In genomic region chr14:120274746-120275145, GRCm38 (mm10) we compare ENCODE assay signal across 8 mouse cellular contexts. TPM values are rescaled to one million over a fixed set of nuclear protein-coding genes. Genes with fewer than 3 reads are reported as not detected.
A peak's percentile ranks its signal among the peaks of the same experiment; 100 is the strongest.
DNase-seq lines count a peak whose midpoint lies in the region; ATAC-seq and TF ChIP-seq lines count a peak whose summit lies in the region.

No protein-coding gene starts in this region.

- intact Hi-C loops in heart, postnatal 10 days (cut with DNase I): loop anchor here (2.0 to 5.0 kb wide), 4 partner anchors 63 to 203 kb away; partner anchors contain the start of gene Rap2a
- intact Hi-C loops in left cerebral cortex, postnatal 14 days (cut with DNase I): loop anchor here (5.0 kb wide), 2 partner anchors 123 to 137 kb away; no protein-coding TSS in a partner anchor

- no peak for ATAC-seq in heart, embryonic 11.5 days (replicated peaks; ENCODE audit: insufficient number of reproducible peaks, low FRiP score, low TSS enrichment)
- no peak for ATAC-seq in heart, postnatal 0 days (ENCODE audit: insufficient read depth, low read depth)
- ATAC-seq in cerebellum, adult (ENCODE audit: insufficient number of reproducible peaks, low FRiP score, low TSS enrichment): no peak

- TF ChIP-seq CTCF in MEL (IDR thresholded peaks at IDR 0.05 in 2 of 3, conservative IDR thresholded peaks at IDR 0.05 in 1 of 3; ENCODE audit: control insufficient read depth in 1 of 3, insufficient read depth in 1 of 3, low read depth in 2 of 3, low read length in 3 of 3, poor library complexity in 1 of 3, severe bottlenecking in 1 of 3): no peak
- TF ChIP-seq CTCF in heart, postnatal 0 days (IDR thresholded peaks at IDR 0.05; ENCODE audit: low read depth): no peak

- H3K79me2 ChIP-seq in MEL (ENCODE audit: control insufficient read depth, insufficient read depth, low read length, poor library complexity) (peaks cover 16% of the 10 kb centered on the region), macrophage (ENCODE audit: inconsistent target) (peaks cover 35% of the 10 kb centered on the region)

- H3K27ac ChIP-seq in heart, embryonic 11.5 days (ENCODE audit: low read depth, low read length): peak overlapping the region; percentile 96; the same call in 1 of the 2 replicates
- H3K27ac ChIP-seq in MEL (ENCODE audit: control insufficient read depth, low read depth, low read length) (no peak overlapping the region), macrophage (peak overlapping the region; percentile 96)
- peak overlapping the region; percentile 94; the same call in 1 of the 2 replicates for H3K27ac ChIP-seq in heart, postnatal 0 days (ENCODE audit: low read depth)

- H3K4me1 ChIP-seq in heart, embryonic 11.5 days (ENCODE audit: control insufficient read depth, insufficient read depth, low read length): peaks cover 36% of the 10 kb centered on the region
- H3K4me1 ChIP-seq in MEL (ENCODE audit: control insufficient read depth in 1 of 2, insufficient read depth in 2 of 2, low read length in 2 of 2): peaks cover 7 to 12% of the 10 kb centered on the region in 2 experiments
- peaks cover 26% of the 10 kb centered on the region for H3K4me1 ChIP-seq in heart, postnatal 0 days (ENCODE audit: control insufficient read depth, insufficient read depth)

- H3K4me3 ChIP-seq in heart, embryonic 11.5 days (ENCODE audit: low read depth, low read length): peak overlapping the region; percentile 72
- H3K4me3 ChIP-seq in MEL (ENCODE audit: control insufficient read depth in 1 of 2, insufficient read depth in 1 of 2, low read depth in 2 of 2, low read length in 2 of 2) (peak overlapping the region; percentile 55 to 71), macrophage (ENCODE audit: inconsistent target) (no peak overlapping the region; the same call in 1 of the 2 replicates)
- H3K4me3 ChIP-seq in heart, postnatal 0 days (ENCODE audit: low read depth, low read length): peak overlapping the region; percentile 78

- no peak for TF ChIP-seq RAD21 in MEL (IDR thresholded peaks at IDR 0.05; ENCODE audit: low read depth, low read length)

- peak overlapping the region; percentile 81 for H3K4me2 ChIP-seq in heart, embryonic 11.5 days
- H3K4me2 ChIP-seq in heart, postnatal 0 days (ENCODE audit: low read depth, low read length): peak overlapping the region; percentile 95

- H3K9ac ChIP-seq in heart, embryonic 11.5 days (ENCODE audit: low read depth, low read length): 0 out of 2 replicates have a peak overlapping the region, but pooled peaks have one; percentile 91
- H3K9ac ChIP-seq in MEL (ENCODE audit: control insufficient read depth, low read depth, low read length, poor library complexity, severe bottlenecking): peak overlapping the region; percentile 51; the same call in 1 of the 2 replicates
- no peak overlapping the region for H3K9ac ChIP-seq in heart, postnatal 0 days (replicated peaks; ENCODE audit: low read depth, low read length)

- TF ChIP-seq POLR2A in MEL (IDR thresholded peaks at IDR 0.05; ENCODE audit: control insufficient read depth in 1 of 2, insufficient read depth in 1 of 2, low read depth in 1 of 2, low read length in 2 of 2, poor library complexity in 1 of 2): no peak

- no peak for DNase-seq in heart, postnatal 10 days
- DNase-seq in MEL (ENCODE audit: low read depth, low spot score): no peak
- no peak for DNase-seq in heart, postnatal 0 days (ENCODE audit: low spot score)
- no peak for DNase-seq in thymus, postnatal 36 days
- no peak for DNase-seq in left cerebral cortex, postnatal 14 days (ENCODE audit: low spot score in 2 of 2)

- no peak for TF ChIP-seq EP300 in MEL (IDR thresholded peaks at IDR 0.05; ENCODE audit: low read depth in 1 of 2, low read length in 2 of 2)
- TF ChIP-seq EP300 in heart, postnatal 0 days (IDR thresholded peaks at IDR 0.05; ENCODE audit: low read depth): no peak

- no peaks in the 10 kb centered on the region for H3K36me3 ChIP-seq in heart, embryonic 11.5 days (ENCODE audit: control insufficient read depth, insufficient read depth, low read length)
- H3K36me3 ChIP-seq in MEL (ENCODE audit: control insufficient read depth in 1 of 2, insufficient read depth in 2 of 2, low read length in 2 of 2) (peaks cover 0 to 7% of the 10 kb centered on the region in 2 experiments; a peak in 2 of 4 replicates), macrophage (ENCODE audit: inconsistent target) (no peaks in the 10 kb centered on the region)
- no peaks in the 10 kb centered on the region for H3K36me3 ChIP-seq in heart, postnatal 0 days (replicated peaks; ENCODE audit: control insufficient read depth, insufficient read depth, low read length)

- 48% methylated on average over 5 of the region's 5 CpGs for WGBS in heart, embryonic 11.5 days (ENCODE audit: insufficient replicate concordance)
- 44% methylated on average over 5 of the region's 5 CpGs for WGBS in heart, postnatal 0 days
- WGBS in macrophage (ENCODE audit: missing documents): 91% methylated on average over 5 of the region's 5 CpGs

- H3K27me3 ChIP-seq in heart, embryonic 11.5 days (ENCODE audit: control insufficient read depth, insufficient read depth, low read length): no peaks in the 10 kb centered on the region
- H3K27me3 ChIP-seq in MEL (ENCODE audit: control insufficient read depth in 1 of 2, insufficient read depth in 2 of 2, low read length in 2 of 2): no peaks in the 10 kb centered on the region
- H3K27me3 ChIP-seq in heart, postnatal 0 days (ENCODE audit: control insufficient read depth, insufficient read depth, low read length): no peaks in the 10 kb centered on the region

- H3K9me3 ChIP-seq in heart, embryonic 11.5 days (replicated peaks; ENCODE audit: control insufficient read depth, low read length): no peaks in the 10 kb centered on the region
- H3K9me3 ChIP-seq in MEL (replicated peaks; ENCODE audit: insufficient read depth, low read length): no peaks in the 10 kb centered on the region
- H3K9me3 ChIP-seq in heart, postnatal 0 days (replicated peaks; ENCODE audit: control insufficient read depth, low read length): no peaks in the 10 kb centered on the region

TF ChIP-seq in MEL, 35 proteins besides CTCF, POLR2A, EP300 and RAD21:
- TF ChIP-seq TAL1 (IDR thresholded peaks at IDR 0.05; ENCODE audit: low read length) (no peak), SMC3 (IDR thresholded peaks at IDR 0.05; ENCODE audit: low read depth, low read length) (no peak), UBTF (IDR thresholded peaks at IDR 0.05; ENCODE audit: borderline replicate concordance, insufficient read depth, low read depth, low read length) (no peak), MAZ (IDR thresholded peaks at IDR 0.05; ENCODE audit: low read depth, low read length) (no peak), POLR2AphosphoS2 (IDR thresholded peaks at IDR 0.05; ENCODE audit: low read length) (no peak), E2F4 (IDR thresholded peaks at IDR 0.05; ENCODE audit: borderline replicate concordance, low read depth, low read length) (no peak), USF1 (IDR thresholded peaks at IDR 0.05; ENCODE audit: low read depth, low read length) (no peak), MYC (IDR thresholded peaks at IDR 0.05; ENCODE audit: low read depth, low read length) (no peak), ELF1 (IDR thresholded peaks at IDR 0.05; ENCODE audit: low read depth, low read length) (no peak), CHD2 (IDR thresholded peaks at IDR 0.05; ENCODE audit: low read length) (no peak)

RNA-seq across cellular contexts. Expression of gene Mbnl2, which starts 0.7 kb away (rescaled TPM):
- 107 and 126 TPM in 2 replicates for polyA plus RNA-seq in heart, embryonic 11.5 days (2014; fragmentation: Nextera tagmentation; extraction: Ambion mirVana)
- total RNA-seq in heart, postnatal 10 days (2021): 100 to 1,000 TPM; 223 to 270 TPM
- 5.6 and 6.5 TPM in 2 replicates for total RNA-seq in MEL (2012; rRNA removed)
- polyA plus RNA-seq in MEL (2012; ENCODE audit: insufficient read depth in 1 of 2, insufficient read length in 2 of 2, low read depth in 1 of 2, low replicate concordance in 2 of 2, missing spikeins in 1 of 2) (1 to 10 TPM in 1 of 2 experiments, not detected in 1; 8.6 TPM), macrophage (2018) (79.5 to 126 TPM (median 95.4 TPM) in 3 replicates)
- total RNA-seq in heart, postnatal 0 days (2014; rRNA removed; ENCODE audit: low replicate concordance): 288 and 337 TPM in 2 replicates
- 136 and 137 TPM in 2 replicates for polyA plus RNA-seq in heart, postnatal 0 days (2015; fragmentation: Nextera tagmentation; extraction: Ambion mirVana)
- total RNA-seq in macrophage (2018; cell fraction: chromatin; rRNA removed): 100 to 1,000 TPM; 179 to 628 (median 294) TPM
- 100 to 1,000 TPM; 120 to 196 (median 154) TPM for total RNA-seq in macrophage (2018; cell fraction: cytosol; rRNA removed)
- 100 to 1,000 TPM; 223 to 633 (median 331) TPM for total RNA-seq in macrophage (2018; cell fraction: nucleus; rRNA removed)
- total RNA-seq in left cerebral cortex, postnatal 14 days (2021): 100 to 1,000 TPM; 192 to 202 TPM

Comparison
In these comparisons a context has a peak if more than half of its experiments do, and no peak if none do; other contexts are left out.
1. RNA of gene Mbnl2, which starts 0.7 kb away (total RNA-seq): 288 to 337 TPM in heart, postnatal 0 days, 223 to 270 TPM in heart, postnatal 10 days and 192 to 202 TPM in left cerebral cortex, postnatal 14 days; 5.6 to 6.5 TPM in MEL; every median in the first group is over 10 times any median in the second.